Comparison of ENCODE assay signal across 17 mouse cellular contexts in genomic region chr2:167715008-167715407, GRCm38 (mm10). TPM values are rescaled to one million over a fixed set of nuclear protein-coding genes. Genes with fewer than 3 reads are reported as not detected.
A peak's percentile ranks its signal among the peaks of the same experiment; 100 is the strongest.
DNase-seq lines count a peak whose midpoint lies in the region; ATAC-seq and TF ChIP-seq lines count a peak whose summit lies in the region.
"Had no signal": no experiment of that assay in that cellular context is flagged by ENCODE, and none has a peak within 500 bp of the region (broad histone marks: within the 10 kb centered on the region; RNA-seq: fewer than 3 reads in every experiment).

No protein-coding gene starts in this region.

- DNase-seq in heart, adult 18-20 months = no peak
- no peak for DNase-seq in liver, postnatal 0 days
- DNase-seq in liver = no peak
- DNase-seq in Muller cell, postnatal 12 days (ENCODE audit: inconsistent ontology term) = peak; percentile 47
- no peak for DNase-seq in thymus, adult 2 months
- DNase-seq: gastrocnemius, adult 2 months; kidney, postnatal 4 days; spleen, adult 18-20 months; thymus, postnatal 14 days had no signal

- H3K27ac ChIP-seq in heart, embryonic 15.5 days = 0 out of 2 replicates have a peak overlapping the region, but pooled peaks have one; percentile 2
- no peak overlapping the region for H3K27ac ChIP-seq in liver, postnatal 0 days (ENCODE audit: low read depth)
- peak overlapping the region; percentile 96 for H3K27ac ChIP-seq in brown adipose tissue, adult 24 weeks (replicated peaks; ENCODE audit: low read depth, low read length)
- no peak overlapping the region for H3K27ac ChIP-seq in thymus, adult 2 months (ENCODE audit: control insufficient read depth, insufficient read depth, low read length)
- H3K27ac ChIP-seq in hindbrain, embryonic 16.5 days (ENCODE audit: low read depth, low read length) = no peak overlapping the region
- H3K27ac ChIP-seq: heart, adult 2 months; liver, embryonic 14.5 days; midbrain, embryonic 10.5 days; neural tube, embryonic 13.5 days had no signal

- no peaks in the 10 kb centered on the region for H3K9me3 ChIP-seq in heart, embryonic 15.5 days (replicated peaks)
- no peaks in the 10 kb centered on the region for H3K9me3 ChIP-seq in liver, postnatal 0 days (ENCODE audit: low read length)
- H3K9me3 ChIP-seq in hindbrain, embryonic 16.5 days (ENCODE audit: control insufficient read depth, low read length) = no peaks in the 10 kb centered on the region
- H3K9me3 ChIP-seq: midbrain, embryonic 10.5 days; neural tube, embryonic 13.5 days had no signal

- no peak for TF ChIP-seq POLR2A in thymus, adult 2 months (IDR thresholded peaks at IDR 0.05; ENCODE audit: control insufficient read depth, extremely low read depth, insufficient read depth, low read length, poor library complexity)

- TF ChIP-seq EP300 in liver, postnatal 0 days (IDR thresholded peaks at IDR 0.05; ENCODE audit: low read depth) = no peak

- no peak overlapping the region for H3K4me2 ChIP-seq in heart, embryonic 15.5 days
- no peak overlapping the region for H3K4me2 ChIP-seq in liver, postnatal 0 days (ENCODE audit: low read depth, low read length)
- no peak overlapping the region for H3K4me2 ChIP-seq in hindbrain, embryonic 16.5 days (ENCODE audit: low read length)
- H3K4me2 ChIP-seq: neural tube, embryonic 13.5 days had no signal

- H3K27me3 ChIP-seq in heart, embryonic 15.5 days = no peaks in the 10 kb centered on the region
- H3K27me3 ChIP-seq in liver, postnatal 0 days (ENCODE audit: insufficient read depth, low read length) = no peaks in the 10 kb centered on the region
- H3K27me3 ChIP-seq in thymus, adult 2 months (ENCODE audit: control insufficient read depth, insufficient read depth, low read length) = no peaks in the 10 kb centered on the region
- no peaks in the 10 kb centered on the region for H3K27me3 ChIP-seq in hindbrain, embryonic 16.5 days (replicated peaks; ENCODE audit: control insufficient read depth, insufficient read depth, low read length)
- H3K27me3 ChIP-seq: neural tube, embryonic 13.5 days had no signal

- TF ChIP-seq CTCF in liver, postnatal 0 days (IDR thresholded peaks at IDR 0.05; ENCODE audit: low read depth) = no peak
- no peak for TF ChIP-seq CTCF in thymus, adult 2 months (IDR thresholded peaks at IDR 0.05; ENCODE audit: borderline replicate concordance, control insufficient read depth, extremely low read depth, insufficient read depth, low read length, poor library complexity)

- WGBS in heart, embryonic 15.5 days = 60% methylated on average over 6 of the region's 6 CpGs
- 46% methylated on average over 6 of the region's 6 CpGs for WGBS in liver, postnatal 0 days (ENCODE audit: insufficient replicate concordance)
- WGBS in thymus, adult 2 months = 59% methylated on average over 6 of the region's 6 CpGs
- 81% methylated on average over 6 of the region's 6 CpGs for WGBS in hindbrain, embryonic 16.5 days

- H3K36me3 ChIP-seq in heart, embryonic 15.5 days = no peaks in the 10 kb centered on the region
- H3K36me3 ChIP-seq in liver, postnatal 0 days (replicated peaks; ENCODE audit: insufficient read depth, low read length) = no peaks in the 10 kb centered on the region
- no peaks in the 10 kb centered on the region for H3K36me3 ChIP-seq in thymus, adult 2 months (ENCODE audit: control insufficient read depth, insufficient read depth, low read length)
- no peaks in the 10 kb centered on the region for H3K36me3 ChIP-seq in hindbrain, embryonic 16.5 days (ENCODE audit: control insufficient read depth, insufficient read depth, low read length)
- H3K36me3 ChIP-seq: midbrain, embryonic 10.5 days; neural tube, embryonic 13.5 days had no signal

- H3K4me1 ChIP-seq in heart, embryonic 15.5 days (replicated peaks) = peaks cover 18% of the 10 kb centered on the region
- H3K4me1 ChIP-seq in liver, postnatal 0 days (ENCODE audit: insufficient read depth) = peaks cover 36% of the 10 kb centered on the region
- H3K4me1 ChIP-seq in brown adipose tissue, adult 24 weeks (ENCODE audit: control insufficient read depth, insufficient read depth, insufficient read length, low read length) = peaks cover 3% of the 10 kb centered on the region
- peaks cover 14% of the 10 kb centered on the region for H3K4me1 ChIP-seq in thymus, adult 2 months (replicated peaks; ENCODE audit: control insufficient read depth, insufficient read depth, low read length)
- H3K4me1 ChIP-seq in hindbrain, embryonic 16.5 days (ENCODE audit: control insufficient read depth, insufficient read depth, low read depth, low read length) = no peaks in the 10 kb centered on the region
- H3K4me1 ChIP-seq: neural tube, embryonic 13.5 days had no signal

- H3K9ac ChIP-seq in heart, embryonic 15.5 days = no peak overlapping the region
- H3K9ac ChIP-seq in liver, postnatal 0 days (replicated peaks) = 0 out of 2 replicates have a peak overlapping the region, but pooled peaks have one; percentile 5
- no peak overlapping the region for H3K9ac ChIP-seq in hindbrain, embryonic 16.5 days (ENCODE audit: low read depth, low read length)
- H3K9ac ChIP-seq: liver, embryonic 14.5 days; neural tube, embryonic 13.5 days had no signal

- ATAC-seq in heart, embryonic 15.5 days (replicated peaks; ENCODE audit: insufficient number of reproducible peaks, insufficient read depth, low FRiP score, low read depth) = no peak
- ATAC-seq in liver, postnatal 0 days = no peak
- no peak for ATAC-seq in hindbrain, embryonic 16.5 days

- H3K4me3 ChIP-seq in heart, embryonic 15.5 days = no peak overlapping the region
- H3K4me3 ChIP-seq in liver, postnatal 0 days (ENCODE audit: low read depth, low read length) = no peak overlapping the region
- no peak overlapping the region for H3K4me3 ChIP-seq in brown adipose tissue, adult 24 weeks (ENCODE audit: insufficient read depth, low read depth, low read length)
- no peak overlapping the region for H3K4me3 ChIP-seq in thymus, adult 2 months (ENCODE audit: control insufficient read depth, insufficient read depth, low read length)
- H3K4me3 ChIP-seq in hindbrain, embryonic 16.5 days (ENCODE audit: low read length) = no peak overlapping the region
- H3K4me3 ChIP-seq: gastrocnemius, adult 2 months; heart, adult 2 months; midbrain, embryonic 10.5 days; neural tube, embryonic 13.5 days had no signal

RNA-seq across cellular contexts. Expression of gene Tmem189, which starts 25.4 kb away (rescaled TPM):
- 35.3 and 45.7 TPM in 2 replicates for polyA plus RNA-seq in heart, embryonic 15.5 days (2015; fragmentation: Nextera tagmentation; extraction: Ambion mirVana)
- total RNA-seq in heart, adult 18-20 months (2021) = 10 to 100 TPM; 22.0 to 23.0 TPM
- polyA plus RNA-seq in liver, postnatal 0 days (2015; fragmentation: Nextera tagmentation; extraction: Ambion mirVana) = 9.8 and 10.1 TPM in 2 replicates
- polyA plus RNA-seq in brown adipose tissue, adult 24 weeks (2012; ENCODE audit: insufficient read depth, insufficient read length, missing spikeins) = 12.7 and 19.3 TPM in 2 replicates
- 209 and 215 TPM in 2 replicates for polyA plus RNA-seq in thymus, adult 2 months (2012; rRNA removed)
- polyA plus RNA-seq in hindbrain, embryonic 16.5 days (2015; fragmentation: Nextera tagmentation; extraction: Ambion mirVana) = 37.1 and 39.3 TPM in 2 replicates

RNA-seq across cellular contexts. Expression of gene Cebpb, which starts 26.3 kb away (rescaled TPM):
- polyA plus RNA-seq in heart, embryonic 15.5 days (2015; fragmentation: Nextera tagmentation; extraction: Ambion mirVana) = 10.2 and 14.3 TPM in 2 replicates
- 100 to 1,000 TPM; 127 to 160 TPM for total RNA-seq in heart, adult 18-20 months (2021)
- 27.5 and 43.6 TPM in 2 replicates for polyA plus RNA-seq in liver, postnatal 0 days (2015; fragmentation: Nextera tagmentation; extraction: Ambion mirVana)
- 226 and 227 TPM in 2 replicates for polyA plus RNA-seq in brown adipose tissue, adult 24 weeks (2012; ENCODE audit: insufficient read depth, insufficient read length, missing spikeins)
- 69.6 and 135 TPM in 2 replicates for polyA plus RNA-seq in thymus, adult 2 months (2012; rRNA removed)
- 0.15 and 0.22 TPM in 2 replicates for polyA plus RNA-seq in hindbrain, embryonic 16.5 days (2015; fragmentation: Nextera tagmentation; extraction: Ambion mirVana)

RNA-seq across cellular contexts. Expression of gene Gm20431, which starts 53.7 kb away (rescaled TPM):
- polyA plus RNA-seq in heart, embryonic 15.5 days (2015; fragmentation: Nextera tagmentation; extraction: Ambion mirVana) = 7.3 TPM in 1 of 2 replicates, not detected in the other
- total RNA-seq in heart, adult 18-20 months (2021) = 10 to 100 TPM in 1 of 2 experiments, 1 to 10 TPM in 1; 9.3 to 17.0 TPM
- 1.7 and 2.4 TPM in 2 replicates for polyA plus RNA-seq in liver, postnatal 0 days (2015; fragmentation: Nextera tagmentation; extraction: Ambion mirVana)
- polyA plus RNA-seq in brown adipose tissue, adult 24 weeks (2012; ENCODE audit: insufficient read depth, insufficient read length, missing spikeins) = 1.3 TPM in 1 of 2 replicates, not detected in the other
- 9.5 and 15.3 TPM in 2 replicates for polyA plus RNA-seq in thymus, adult 2 months (2012; rRNA removed)
- polyA plus RNA-seq in hindbrain, embryonic 16.5 days (2015; fragmentation: Nextera tagmentation; extraction: Ambion mirVana) = 11.9 and 12.8 TPM in 2 replicates
- total RNA-seq: monocyte, adult 5-6 weeks had no signal

Comparison
In these comparisons a context has a peak if more than half of its experiments do, and no peak if none do; other contexts are left out.
1. H3K27ac ChIP-seq: peak in heart, embryonic 15.5 days (single experiment) and brown adipose tissue, adult 24 weeks (single experiment); none in liver, postnatal 0 days (single experiment), thymus, adult 2 months (single experiment) and hindbrain, embryonic 16.5 days (single experiment).